Mouse (Mus musculus): Measurements from ENCODE around the gene Med4.
"Not testable (repeated sequence)": the region's sequence is repeated elsewhere in the genome, so short reads cannot be mapped to it uniquely, and the experiment has no call there.

Med4 gene

GRCm38 (mm10) chr14:73501721-73502120 is 8.1 kb upstream of the Med4 start:
- DNase-seq (ENCODE audit: low spot score in 2 of 2): no peak

- peak; percentile 46 to 52 for DNase-seq (ENCODE audit: low spot score in 2 of 2)
These were observed 7.1 kb upstream of the Med4 start for GRCm38 (mm10) chr14:73502591-73503184.

GRCm38 (mm10) chr14:73503237-73503933 is 6.4 kb upstream of the Med4 start:
- DNase-seq (ENCODE audit: low spot score in 2 of 2): peak; percentile 35 to 41

GRCm38 (mm10) chr14:73506283-73506682 is 3.5 kb upstream of the Med4 start:
- no peak for DNase-seq (ENCODE audit: low spot score in 2 of 2)

- DNase-seq (ENCODE audit: low spot score in 2 of 2): no peak
These were observed 2.6 kb upstream of the Med4 start for GRCm38 (mm10) chr14:73507200-73507599.

GRCm38 (mm10) chr14:73507702-73508376 is 2.0 kb upstream of the Med4 start:
- peak in 1 of 2 experiments; percentile 19 for DNase-seq (ENCODE audit: low spot score in 2 of 2)

- DNase-seq (ENCODE audit: low spot score in 2 of 2): no peak
These were observed 1.0 kb upstream of the Med4 start for GRCm38 (mm10) chr14:73508630-73509395.

- DNase-seq (ENCODE audit: low spot score in 2 of 2): no peak
These were observed 14.3 kb downstream of the Med4 start for GRCm38 (mm10) chr14:73524136-73524535.

- peak; percentile 89 to 95 for DNase-seq (ENCODE audit: low spot score in 2 of 2)
These were observed 15.1 kb downstream of the Med4 start, which contains the start of gene Sucla2 for GRCm38 (mm10) chr14:73524766-73525448. Sucla2 (plus strand) TSS chr14:73525319.

- DNase-seq (ENCODE audit: low spot score in 2 of 2): not testable (repeated sequence)
These were observed 18.8 kb downstream of the Med4 start for GRCm38 (mm10) chr14:73528661-73529060.

- DNase-seq (ENCODE audit: low spot score in 2 of 2): no peak
These were observed 24.1 kb downstream of the Med4 start for GRCm38 (mm10) chr14:73533755-73534465.

GRCm38 (mm10) chr14:73535641-73536040 is 25.8 kb downstream of the Med4 start:
- DNase-seq (ENCODE audit: low spot score in 2 of 2): no peak

GRCm38 (mm10) chr14:73543781-73544180 is 34.0 kb downstream of the Med4 start:
- no peak for DNase-seq (ENCODE audit: low spot score in 2 of 2)

GRCm38 (mm10) chr14:73547034-73547433 is 37.2 kb downstream of the Med4 start:
- no peak for DNase-seq (ENCODE audit: low spot score in 2 of 2)

- DNase-seq (ENCODE audit: low spot score in 2 of 2): no peak
These were observed 38.2 kb downstream of the Med4 start, which contains the start of gene Nudt15 for GRCm38 (mm10) chr14:73548051-73548450. Nudt15 (minus strand) TSS chr14:73548242.

- no peak for DNase-seq (ENCODE audit: low spot score in 2 of 2)
These were observed 40.5 kb downstream of the Med4 start for GRCm38 (mm10) chr14:73550291-73550690.

GRCm38 (mm10) chr14:73550732-73551131 is 40.9 kb downstream of the Med4 start:
- DNase-seq (ENCODE audit: low spot score in 2 of 2): no peak

GRCm38 (mm10) chr14:73551164-73551563 is 41.3 kb downstream of the Med4 start:
- no peak for DNase-seq (ENCODE audit: low spot score in 2 of 2)

GRCm38 (mm10) chr14:73552341-73553121 is 42.7 kb downstream of the Med4 start:
- peak; percentile 91 to 92 for DNase-seq (ENCODE audit: low spot score in 2 of 2)

Data from heart, adult 9 months (tissue).